Mouse (Mus musculus): ENCODE measurements around the gene Slc2a6. TPM values are rescaled to one million over a fixed set of nuclear protein-coding genes. Genes with fewer than 3 reads are reported as not detected.

Slc2a6 gene
- total and polyA plus RNA-seq, 3 experiments, result 22.1 to 55.9 (median 43.3) TPM

DNA sequence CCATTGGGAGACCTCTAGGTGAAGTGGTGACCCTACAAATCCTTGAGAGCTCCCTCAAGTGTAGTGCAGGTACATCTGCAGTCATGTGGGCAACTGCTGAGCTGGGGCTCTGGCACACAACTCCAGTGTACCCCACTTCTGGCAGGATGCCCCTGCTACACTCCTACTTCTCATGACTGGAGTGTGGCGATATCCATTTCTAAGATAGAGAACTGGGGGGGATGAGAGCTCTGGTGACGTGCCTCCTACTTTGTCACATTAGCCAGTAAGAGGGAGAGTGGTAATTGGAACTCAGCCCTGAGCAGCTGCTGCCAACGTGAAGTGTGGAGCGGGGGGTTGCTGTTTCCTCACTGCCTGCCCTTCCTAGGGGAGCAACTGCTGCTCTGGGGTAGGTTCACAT lies 21.5 kb downstream of the Slc2a6 start:
- no peak for DNase-seq (ENCODE audit: extremely low read depth)
- in situ Hi-C loops (cut with MboI; ENCODE audit: low pct_ligation_motif_present, low pct_unique_long_range_greater_than_20kb, low sequenced_read_pairs), result loop anchor here (5.0 kb wide), 1 partner anchor 34 kb away; the partner anchor contains the start of gene Adamts13

DNA sequence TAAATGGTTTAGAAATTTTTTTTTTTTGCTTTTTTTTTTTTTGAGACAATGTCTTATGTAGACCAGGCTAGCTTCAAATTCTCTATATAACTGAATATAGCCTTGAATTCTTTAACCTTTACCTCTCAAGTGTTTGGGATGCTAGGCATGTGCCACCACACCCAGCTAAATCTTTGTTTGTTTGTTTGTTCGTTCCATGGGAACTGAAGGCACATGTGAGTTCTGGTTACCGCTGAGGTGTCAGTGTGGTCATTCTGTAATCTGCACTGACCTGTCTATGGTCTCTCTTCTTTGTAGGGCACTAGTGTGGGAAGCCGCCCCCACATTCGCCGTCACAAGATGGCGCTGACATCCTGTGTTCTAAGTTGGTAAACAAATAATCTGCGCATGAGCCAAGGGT lies 29.8 kb downstream of the Slc2a6 start:
- Histone ChIP-seq H3K9ac (ENCODE audit: insufficient read depth, low read depth) (no peak overlapping the region), H3K4me3 (replicated peaks in 1 of 3; ENCODE audit: low read depth in 2 of 3, low read length in 2 of 3, poor library complexity in 1 of 3) (no peak overlapping the region), H3K79me2 (replicated peaks; ENCODE audit: control insufficient read depth, extremely low read depth, insufficient read depth, poor library complexity, severe bottlenecking) (no peaks in the 10 kb centered on the region), H3K27ac (ENCODE audit: insufficient read depth, low read depth) (no peak overlapping the region), H3K36me3 (replicated peaks in 1 of 2; ENCODE audit: control insufficient read depth in 1 of 2, insufficient read depth in 1 of 2, low read length in 1 of 2) (no peaks in the 10 kb centered on the region), H3K4me2 (ENCODE audit: insufficient read depth, low read depth, poor library complexity, severe bottlenecking) (peak overlapping the region; percentile 7; the same call in 1 of the 2 replicates), H3K9me3 (replicated peaks; ENCODE audit: low read length) (no peaks in the 10 kb centered on the region), H3K27me3 (replicated peaks) (no peaks in the 10 kb centered on the region), H3K4me1 (ENCODE audit: control insufficient read depth in 1 of 2, insufficient read depth in 2 of 2) (no peaks in the 10 kb centered on the region)
- dilution Hi-C loops (cut with MboI; ENCODE audit: extremely low pct_ligation_motif_present, extremely low pct_unique_long_range_greater_than_20kb, low sequenced_read_pairs), result no loop called here
- no peak for DNase-seq (ENCODE audit: extremely low read depth)
- in situ Hi-C loops (cut with MboI; ENCODE audit: low pct_ligation_motif_present, low pct_unique_long_range_greater_than_20kb, low sequenced_read_pairs), result no loop called here
- TF ChIP-seq ZKSCAN1 (IDR thresholded peaks at IDR 0.05; ENCODE audit: borderline replicate concordance, low read depth, low read length), result no peak
- no peak for TF ChIP-seq NELFE (IDR thresholded peaks at IDR 0.05; ENCODE audit: low read depth, low read length)
- TF ChIP-seq MEF2A (IDR thresholded peaks at IDR 0.05; ENCODE audit: borderline replicate concordance, low read depth, low read length), result no peak
- TF ChIP-seq HCFC1 (IDR thresholded peaks at IDR 0.05; ENCODE audit: low read depth, low read length), result no peak
- TF ChIP-seq MXI1 (IDR thresholded peaks at IDR 0.05; ENCODE audit: low read depth, low read length), result no peak
- peak in 1 of 2 experiments; percentile 20; a peak in 2 of 4 replicates for TF ChIP-seq CTCF (conservative IDR thresholded peaks at IDR 0.05 in 1 of 2, IDR thresholded peaks at IDR 0.05 in 1 of 2; ENCODE audit: low read depth in 2 of 2, low read length in 2 of 2)
- no peak for TF ChIP-seq RCOR1 (conservative IDR thresholded peaks at IDR 0.05; ENCODE audit: low read depth, low read length)
- TF ChIP-seq MAX (IDR thresholded peaks at IDR 0.05; ENCODE audit: low read length), result no peak
- no peak for TF ChIP-seq RAD21 (IDR thresholded peaks at IDR 0.05; ENCODE audit: low read depth, low read length)
- TF ChIP-seq ZMIZ1 (IDR thresholded peaks at IDR 0.05; ENCODE audit: low read depth, low read length), result no peak
- no peak for TF ChIP-seq BHLHE40 (IDR thresholded peaks at IDR 0.05; ENCODE audit: low read depth, low read length)
- TF ChIP-seq MAFK (IDR thresholded peaks at IDR 0.05; ENCODE audit: insufficient replicate concordance, low read length), result no peak
- TF ChIP-seq MYC (IDR thresholded peaks at IDR 0.05; ENCODE audit: low read depth, low read length), result no peak
- peak; percentile 8; the same call in 1 of the 2 replicates for TF ChIP-seq SMC3 (IDR thresholded peaks at IDR 0.05; ENCODE audit: low read depth, low read length)

More for the DNA sequence above, 21.5 kb downstream of the Slc2a6 start:
- TF ChIP-seq RCOR1 (conservative IDR thresholded peaks at IDR 0.05; ENCODE audit: low read depth, low read length), result no peak
- Histone ChIP-seq H3K9me3 (replicated peaks; ENCODE audit: low read length) (peaks cover 2% of the 10 kb centered on the region), H3K4me1 (ENCODE audit: control insufficient read depth in 1 of 2, insufficient read depth in 2 of 2) (peaks cover 10 to 17% of the 10 kb centered on the region in 2 experiments), H3K27ac (ENCODE audit: insufficient read depth, low read depth) (no peak overlapping the region), H3K9ac (ENCODE audit: insufficient read depth, low read depth) (no peak overlapping the region), H3K27me3 (replicated peaks) (peaks cover 19% of the 10 kb centered on the region), H3K4me3 (replicated peaks in 1 of 3; ENCODE audit: low read depth in 2 of 3, low read length in 2 of 3, poor library complexity in 1 of 3) (no peak overlapping the region), H3K79me2 (replicated peaks; ENCODE audit: control insufficient read depth, extremely low read depth, insufficient read depth, poor library complexity, severe bottlenecking) (peaks cover 8% of the 10 kb centered on the region), H3K4me2 (ENCODE audit: insufficient read depth, low read depth, poor library complexity, severe bottlenecking) (no peak overlapping the region), H3K36me3 (replicated peaks in 1 of 2; ENCODE audit: control insufficient read depth in 1 of 2, insufficient read depth in 1 of 2, low read length in 1 of 2) (no peaks in the 10 kb centered on the region)
- dilution Hi-C loops (cut with MboI; ENCODE audit: extremely low pct_ligation_motif_present, extremely low pct_unique_long_range_greater_than_20kb, low sequenced_read_pairs), result no loop called here

DNA sequence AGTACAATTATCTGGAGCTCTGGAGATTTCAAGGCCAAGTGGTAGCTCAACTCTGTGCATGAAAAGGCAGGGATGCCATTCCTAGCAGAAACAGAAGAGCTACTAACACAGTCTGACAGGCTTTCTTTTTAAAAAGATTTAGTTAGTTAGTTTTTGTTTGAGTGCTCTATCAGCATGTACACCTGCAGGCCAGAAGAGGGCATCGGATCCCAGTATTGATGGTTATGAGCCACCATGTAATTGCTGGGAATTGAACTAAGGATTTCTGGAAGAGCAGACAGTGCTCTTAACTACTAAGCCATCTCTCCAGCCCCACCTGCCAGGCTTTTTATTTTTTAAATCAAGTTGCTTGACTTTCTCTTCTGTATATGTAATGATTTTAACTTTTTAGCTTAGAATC lies 30.3 kb downstream of the Slc2a6 start:
- no peak overlapping the region for H3K4me3 ChIP-seq (replicated peaks in 1 of 3; ENCODE audit: low read depth in 2 of 3, low read length in 2 of 3, poor library complexity in 1 of 3)
- no peaks in the 10 kb centered on the region for H3K79me2 ChIP-seq (replicated peaks; ENCODE audit: control insufficient read depth, extremely low read depth, insufficient read depth, poor library complexity, severe bottlenecking)
- no peaks in the 10 kb centered on the region for H3K36me3 ChIP-seq (replicated peaks in 1 of 2; ENCODE audit: control insufficient read depth in 1 of 2, insufficient read depth in 1 of 2, low read length in 1 of 2)
- H3K4me2 ChIP-seq (ENCODE audit: insufficient read depth, low read depth, poor library complexity, severe bottlenecking), result no peak overlapping the region
- no peak overlapping the region for H3K27ac ChIP-seq (ENCODE audit: insufficient read depth, low read depth)
- in situ Hi-C loops (cut with MboI; ENCODE audit: low pct_ligation_motif_present, low pct_unique_long_range_greater_than_20kb, low sequenced_read_pairs) (no loop called here), dilution Hi-C loops (cut with MboI; ENCODE audit: extremely low pct_ligation_motif_present, extremely low pct_unique_long_range_greater_than_20kb, low sequenced_read_pairs) (no loop called here)
- no peaks in the 10 kb centered on the region for H3K9me3 ChIP-seq (replicated peaks; ENCODE audit: low read length)
- H3K9ac ChIP-seq (ENCODE audit: insufficient read depth, low read depth), result no peak overlapping the region
- no peaks in the 10 kb centered on the region for H3K27me3 ChIP-seq (replicated peaks)
- H3K4me1 ChIP-seq (ENCODE audit: control insufficient read depth in 1 of 2, insufficient read depth in 2 of 2), result no peaks in the 10 kb centered on the region
- DNase-seq (ENCODE audit: extremely low read depth), result no peak
- no peak for TF ChIP-seq ETS1 (conservative IDR thresholded peaks at IDR 0.05; ENCODE audit: low read depth, low read length)
- TF ChIP-seq SMC3 (IDR thresholded peaks at IDR 0.05; ENCODE audit: low read depth, low read length), result peak; percentile 52
- TF ChIP-seq CTCF (conservative IDR thresholded peaks at IDR 0.05 in 1 of 2, IDR thresholded peaks at IDR 0.05 in 1 of 2; ENCODE audit: low read depth in 2 of 2, low read length in 2 of 2), result peak in 1 of 2 experiments; percentile 54; a peak in 2 of 4 replicates
- peak; percentile 23 for TF ChIP-seq RAD21 (IDR thresholded peaks at IDR 0.05; ENCODE audit: low read depth, low read length)
- TF ChIP-seq MXI1 (IDR thresholded peaks at IDR 0.05; ENCODE audit: low read depth, low read length), result no peak
